Mouse (Mus musculus): ENCODE results near the gene Snx32.

GRCm38 (mm10) chr19:5448354-5449150, 61.8 kb downstream of the Snx32 start:
- TF ChIP-seq CTCF (IDR thresholded peaks at IDR 0.05; ENCODE audit: borderline replicate concordance, insufficient read depth, low read depth, low read length) (no peak), POLR2A (IDR thresholded peaks at IDR 0.05; ENCODE audit: borderline replicate concordance, insufficient read depth, low read length) (no peak)

Data from cerebellum, adult 2 months (tissue).